Mouse (Mus musculus) brain, embryonic 14.5 days (tissue): Measurements from ENCODE around the gene Rnase9. TPM values are rescaled to one million over a fixed set of nuclear protein-coding genes. Genes with fewer than 3 reads are reported as not detected.

Source experiments
- DNase-seq: peaks from one replicate; pipeline ENCODE4 v3.0.0-alpha.2; 2011; ENCODE audit warnings: low read depth
- CTCF ChIP-seq: fragments of 200-500 bp; IDR thresholded peaks from 2 replicates; pipeline ENCODE4 v1.5.1; 2012; ENCODE audit warnings: inconsistent platforms, mild to moderate bottlenecking, moderate library complexity, borderline replicate concordance; ENCODE audit not compliant: insufficient read depth, insufficient read length; ENCODE audit errors: extremely low read depth
- POLR2A ChIP-seq: fragments of 200-500 bp; IDR thresholded peaks from 2 replicates; pipeline ENCODE4 v1.6.1; 2012; ENCODE audit warnings: mild to moderate bottlenecking, inconsistent platforms, borderline replicate concordance; ENCODE audit not compliant: poor library complexity, insufficient read depth, insufficient read length, severe bottlenecking; ENCODE audit errors: extremely low read depth
- polyA plus RNA-seq: library from polyadenylated mRNA; depleted of rRNA; stranded (reverse); fragments of >200 nt; gene quantifications from 2 replicates; pipeline ENCODE4 v1.2.3, GENCODE M21; 2012

Rnase9 gene
- polyA plus RNA-seq, 1 experiment = not detected

- no peak for TF ChIP-seq CTCF
- no peak for TF ChIP-seq POLR2A
- DNase-seq = no peak
Observed at GRCm38 (mm10) chr14:51081035-51081434, 39.4 kb upstream of the Rnase9 start.

GRCm38 (mm10) chr14:51079180-51079579 is 37.5 kb upstream of the Rnase9 start:
- DNase-seq = no peak
- TF ChIP-seq POLR2A (no peak), CTCF (no peak)

- no peak for DNase-seq
- no peak for TF ChIP-seq CTCF
- TF ChIP-seq POLR2A = no peak
Observed at GRCm38 (mm10) chr14:51074335-51074734, 32.7 kb upstream of the Rnase9 start, which contains the start of gene Olfr750. Olfr750 (minus strand) TSS chr14:51074435.

- TF ChIP-seq CTCF = peak; percentile 16; the same call in 1 of the 2 replicates
- TF ChIP-seq POLR2A = no peak
- peak; percentile 25 for DNase-seq
Observed at GRCm38 (mm10) chr14:51069617-51070016, 27.9 kb upstream of the Rnase9 start.

GRCm38 (mm10) chr14:51068956-51069355 is 27.3 kb upstream of the Rnase9 start:
- DNase-seq = no peak
- no peak for TF ChIP-seq POLR2A
- TF ChIP-seq CTCF = no peak

GRCm38 (mm10) chr14:51060761-51061160 is 19.1 kb upstream of the Rnase9 start:
- TF ChIP-seq CTCF (no peak), POLR2A (no peak)
- DNase-seq = no peak

GRCm38 (mm10) chr14:51057401-51057831 is 15.7 kb upstream of the Rnase9 start, which contains the start of gene Rnase12:
Rnase12 (minus strand) TSS chr14:51057661.
- TF ChIP-seq POLR2A = no peak
- TF ChIP-seq CTCF = no peak
- DNase-seq = no peak

- TF ChIP-seq POLR2A = no peak
- TF ChIP-seq CTCF = no peak
- DNase-seq = peak; percentile 14
Observed at GRCm38 (mm10) chr14:51054243-51055237, 12.9 kb upstream of the Rnase9 start.

- no peak for TF ChIP-seq CTCF
- no peak for TF ChIP-seq POLR2A
- no peak for DNase-seq
Observed at GRCm38 (mm10) chr14:51053176-51053575, 11.5 kb upstream of the Rnase9 start.

GRCm38 (mm10) chr14:51051941-51052340 is 10.3 kb upstream of the Rnase9 start:
- peak; percentile 9 for DNase-seq

GRCm38 (mm10) chr14:51050063-51050462 is 8.4 kb upstream of the Rnase9 start, which contains the start of gene Rnase11:
Rnase11 (minus strand) TSS chr14:51050163.
- TF ChIP-seq CTCF (no peak), POLR2A (no peak)
- DNase-seq = no peak

More at GRCm38 (mm10) chr14:51051941-51052340, 10.3 kb upstream of the Rnase9 start:
- TF ChIP-seq CTCF (no peak), POLR2A (no peak)

GRCm38 (mm10) chr14:51047846-51048245 is 6.2 kb upstream of the Rnase9 start:
- TF ChIP-seq CTCF = no peak
- TF ChIP-seq POLR2A = no peak
- DNase-seq = no peak

- DNase-seq = no peak
- TF ChIP-seq POLR2A (no peak), CTCF (no peak)
Observed at GRCm38 (mm10) chr14:51036214-51036613, 5.5 kb downstream of the Rnase9 start.

- TF ChIP-seq CTCF (no peak), POLR2A (no peak)
- no peak for DNase-seq
Observed at GRCm38 (mm10) chr14:51035206-51035605, 6.5 kb downstream of the Rnase9 start.

- DNase-seq = no peak
- TF ChIP-seq POLR2A (no peak), CTCF (no peak)
Observed at GRCm38 (mm10) chr14:51027387-51028155, 14.1 kb downstream of the Rnase9 start.
